Mouse (Mus musculus) layer of hippocampus, postnatal 14 days (tissue): ENCODE data around the gene Ttf1. TPM values are rescaled to one million over a fixed set of nuclear protein-coding genes. Genes with fewer than 3 reads are reported as not detected.
"Not testable (repeated sequence)": the region's sequence is repeated elsewhere in the genome, so short reads cannot be mapped to it uniquely, and the experiment has no call there.

Experiments used
- DNase-seq, 2 experiments: peaks; one replicate each; pipeline ENCODE4 v3.0.0; 2021 to 2022; ENCODE audit warnings: low spot score in 2 of 2, mixed read lengths in 1 of 2
- total RNA-seq, 2 experiments: library from RNA; stranded (reverse); gene quantifications; 2 replicates each; pipeline ENCODE4 v1.2.3; 2021

Ttf1 gene
- total RNA-seq, 2 experiments from 2014 or later: 11.2 to 12.5 TPM

DNA sequence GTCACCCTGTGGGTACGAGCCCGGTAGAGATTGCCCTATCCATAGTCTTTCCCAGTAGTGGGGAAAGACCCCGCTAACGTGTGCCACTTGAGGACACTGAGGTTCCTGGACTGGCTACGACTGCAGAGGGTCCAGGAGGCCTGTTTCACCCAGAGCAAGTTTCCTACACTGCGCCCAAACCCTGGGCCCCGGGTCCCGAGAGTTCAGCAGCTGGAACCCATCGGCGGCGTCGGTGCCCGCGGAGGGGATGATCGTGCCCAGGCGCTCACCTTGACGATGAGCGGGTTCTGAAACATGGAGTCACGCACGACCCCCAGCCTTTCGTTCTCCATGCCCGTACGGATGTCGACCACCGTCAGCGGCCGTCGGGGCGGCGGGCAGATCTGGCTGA, 5.5 kb upstream of the Ttf1 start:
- no peak for DNase-seq

DNA sequence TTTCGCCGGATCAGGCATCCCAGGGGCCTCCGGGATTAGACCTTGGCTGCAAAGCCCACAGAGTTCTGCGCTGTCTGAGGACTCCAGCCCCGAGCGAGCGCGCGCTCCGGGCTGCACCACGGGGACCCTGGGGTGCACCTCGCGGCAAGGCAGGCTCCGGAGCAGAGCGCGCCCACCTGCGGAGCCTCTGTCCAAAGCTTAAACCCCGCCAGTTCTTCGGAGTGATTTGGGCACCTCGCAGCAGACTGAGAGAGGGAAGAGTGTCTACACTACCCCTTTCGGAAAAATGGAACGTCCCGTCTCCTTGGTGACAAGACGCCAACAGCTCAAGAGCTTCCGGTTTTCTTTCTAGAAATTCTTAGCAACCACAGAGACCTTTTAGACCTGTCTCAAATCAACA, 5.1 kb upstream of the Ttf1 start, which contains the start of gene Cfap77:
Cfap77 (minus strand) TSS at position 76 of the 400 bp plus-strand sequence.
- DNase-seq: peak; percentile 22 to 45

DNA sequence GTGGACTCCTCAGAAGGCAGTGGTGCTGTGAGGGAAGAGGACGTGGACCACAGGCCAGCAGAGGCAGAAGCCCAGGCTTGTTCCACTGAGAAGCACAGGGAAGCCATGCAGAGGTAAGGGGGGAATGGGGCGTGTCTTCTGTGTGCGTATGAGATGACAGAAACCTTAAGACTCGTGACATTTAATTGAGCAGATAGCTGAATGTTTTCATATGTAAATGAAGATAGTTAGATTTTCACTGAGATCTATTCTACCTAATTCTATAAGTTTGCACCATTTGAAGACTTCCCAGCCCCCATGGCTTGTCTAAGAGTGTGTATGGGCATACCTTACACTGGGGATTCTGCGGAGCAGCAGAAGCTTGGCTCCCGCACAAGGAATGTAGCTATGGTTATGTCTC, 5.7 kb downstream of the Ttf1 start:
- DNase-seq: no peak

DNA sequence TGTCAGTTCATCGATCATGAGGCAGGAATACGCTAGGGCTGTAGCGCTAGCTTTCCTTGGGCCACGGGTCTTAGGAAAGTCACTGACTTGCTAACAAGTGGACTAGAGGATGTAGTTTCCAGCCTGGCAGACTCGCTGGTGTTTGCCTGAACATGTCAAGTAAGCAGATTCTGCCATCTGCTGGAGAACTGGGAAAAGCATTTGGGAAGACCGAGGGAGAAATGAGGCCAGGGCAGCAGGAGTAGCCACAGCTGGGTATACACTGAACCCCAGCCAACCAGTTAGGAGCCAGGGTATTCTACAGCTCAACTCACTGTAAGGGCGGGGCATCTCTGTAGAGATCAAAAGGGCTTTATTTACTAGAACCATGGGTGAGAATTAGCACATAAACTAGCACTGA, 6.3 kb downstream of the Ttf1 start:
- DNase-seq: no peak

DNA sequence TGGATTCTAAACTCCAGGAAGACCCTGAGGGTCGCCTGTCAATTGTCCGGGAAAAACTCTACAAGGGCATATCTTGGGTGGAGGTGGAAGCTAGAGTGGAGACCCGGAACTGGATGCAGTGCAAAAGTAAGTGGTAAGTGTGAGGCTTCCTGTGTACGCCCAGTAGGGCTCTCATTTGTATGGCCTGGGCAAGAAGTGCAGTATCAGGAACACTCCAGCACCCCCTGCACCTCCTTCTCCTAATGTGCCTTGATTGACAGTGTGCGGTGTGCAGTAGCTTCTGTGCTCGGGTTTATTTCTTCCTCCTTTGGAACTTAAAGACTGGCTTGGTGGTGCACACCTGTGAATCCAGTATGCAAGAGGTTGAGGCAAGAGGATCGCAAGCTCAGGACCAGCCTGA, 14.6 kb downstream of the Ttf1 start:
- DNase-seq: no peak

DNA sequence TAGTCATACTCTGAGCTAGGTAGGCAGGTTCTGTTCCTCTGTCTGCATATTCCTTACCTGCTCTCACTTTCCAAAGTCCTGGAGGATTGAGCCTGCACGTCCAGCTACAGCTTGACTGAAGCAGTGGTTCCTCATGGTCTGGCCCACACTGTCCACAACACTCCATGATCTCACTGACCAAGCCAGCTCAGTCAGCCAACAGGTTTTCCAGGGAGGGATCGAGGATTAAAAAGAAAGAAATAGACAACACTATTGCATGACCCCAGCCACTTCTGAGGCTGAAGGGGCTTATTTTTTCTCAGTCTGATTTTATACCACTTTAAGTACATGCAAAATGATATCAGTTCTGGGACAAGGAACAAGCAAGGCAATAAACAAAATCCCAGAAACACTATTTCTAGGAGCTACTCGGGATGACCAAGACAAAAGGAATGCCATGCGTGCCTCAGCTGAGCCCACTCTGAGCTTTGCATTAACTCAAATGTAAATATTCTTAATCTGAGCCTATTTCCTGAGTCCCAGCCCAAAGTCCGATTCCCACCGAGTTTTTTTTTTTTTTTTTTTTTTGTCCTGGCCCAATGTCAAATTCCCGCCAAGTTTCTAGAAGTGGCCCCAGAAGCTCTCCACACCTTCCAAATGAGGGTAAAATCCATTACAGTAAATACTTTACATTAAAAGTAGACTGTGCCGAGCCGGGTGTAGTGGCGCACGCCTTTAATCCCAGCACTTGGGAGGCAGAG, 15.4 kb downstream of the Ttf1 start:
- DNase-seq: no peak

DNA sequence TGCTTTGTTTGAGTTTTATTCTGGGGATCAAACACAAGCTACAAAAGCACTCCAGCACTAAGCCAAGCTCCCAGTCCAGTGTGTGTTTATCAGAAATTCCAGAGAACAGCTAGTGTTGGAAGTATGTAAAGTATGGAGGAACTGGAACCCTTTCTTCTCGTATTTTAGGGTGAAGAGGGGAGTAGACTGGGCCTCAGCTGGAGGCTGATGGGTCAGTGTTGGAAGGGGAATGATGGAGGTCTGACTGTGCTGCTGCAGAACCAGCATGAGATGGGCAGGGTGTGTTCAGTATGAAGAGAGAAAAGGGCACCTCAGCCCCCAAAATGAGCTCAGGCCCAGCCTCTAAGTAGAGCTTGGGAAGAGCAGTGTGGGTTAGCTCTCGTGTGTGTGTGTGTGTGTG, 16.2 kb downstream of the Ttf1 start:
- DNase-seq: no peak

DNA sequence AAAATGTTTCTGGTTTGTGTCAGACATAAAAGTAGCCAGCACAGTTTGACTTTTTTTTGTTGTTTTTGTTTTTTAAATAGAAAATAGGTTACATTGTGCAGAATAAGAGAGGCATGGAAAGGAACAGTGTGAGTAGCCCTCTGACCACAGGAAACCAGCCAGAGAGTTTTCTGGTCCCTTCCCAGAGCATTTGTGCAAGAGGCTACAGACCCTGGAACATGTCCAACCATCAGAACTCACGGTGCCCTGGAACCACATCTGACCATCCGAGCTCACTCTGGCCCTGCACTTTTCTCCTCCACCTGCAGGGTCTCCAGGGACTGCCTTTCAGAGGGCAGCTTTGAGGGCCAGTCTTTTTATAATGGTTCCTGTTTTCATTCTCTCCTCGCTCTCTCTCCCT, 21.9 kb downstream of the Ttf1 start:
- DNase-seq: peak in 1 of 2 experiments; percentile 34

DNA sequence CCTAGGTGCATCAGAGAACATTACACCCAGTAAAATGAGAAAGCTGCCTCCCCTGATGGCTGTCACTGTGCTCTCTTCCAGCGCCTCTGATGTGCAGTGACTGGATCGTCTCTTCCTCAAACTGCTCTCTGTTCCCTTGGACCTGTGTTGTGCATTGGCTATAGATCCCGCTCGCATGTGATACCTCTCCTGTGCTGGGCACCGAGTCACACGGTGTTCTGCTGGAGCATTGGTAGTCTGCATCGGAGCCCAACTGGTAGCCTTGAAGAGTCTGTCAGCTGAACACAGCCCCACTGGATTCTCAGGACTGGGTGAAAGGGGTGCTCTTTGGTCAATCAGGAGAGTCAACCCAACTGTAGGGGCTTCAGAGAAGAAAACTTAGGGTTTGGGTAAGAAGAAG, 26.0 kb downstream of the Ttf1 start:
- no peak for DNase-seq

DNA sequence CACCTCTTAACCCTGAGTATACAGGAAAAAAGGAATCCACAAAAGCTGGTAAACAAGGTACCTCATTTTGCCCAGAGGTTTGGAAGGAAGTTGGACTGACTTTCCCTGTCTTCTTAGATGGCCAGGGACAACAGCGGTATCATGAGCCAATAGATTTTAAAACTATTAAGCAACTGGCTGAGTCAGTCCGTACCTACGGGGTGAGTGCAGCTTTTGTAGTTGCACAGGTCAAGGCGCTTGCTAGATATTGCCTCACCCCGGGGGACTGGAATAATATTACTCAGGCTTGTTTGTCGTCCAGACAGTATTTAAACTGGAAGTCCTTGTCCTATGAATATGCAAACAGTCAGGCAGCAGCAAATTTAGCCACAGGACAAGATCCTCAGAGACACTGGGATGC, 29.2 kb downstream of the Ttf1 start:
- not testable (repeated sequence) for DNase-seq

DNA sequence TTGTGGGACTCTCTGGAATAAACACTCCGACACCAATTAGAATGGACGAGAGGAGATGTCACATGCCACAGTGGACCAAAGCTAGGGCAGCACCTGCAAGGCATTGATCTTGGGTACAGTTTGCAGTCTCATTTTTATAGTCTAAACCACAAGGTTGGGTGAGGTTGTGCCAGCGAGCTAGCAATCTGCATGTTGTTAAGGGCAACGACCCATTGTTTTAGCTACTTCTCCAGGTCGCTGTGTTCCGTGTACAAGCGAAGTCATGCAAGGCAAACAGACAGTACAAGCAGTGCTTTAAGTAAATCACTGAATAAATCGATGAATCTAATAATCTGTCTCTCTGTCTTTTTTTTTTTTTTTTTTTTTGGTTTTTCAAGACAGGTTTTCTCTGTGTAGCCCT, 35.6 kb downstream of the Ttf1 start:
- DNase-seq: no peak

DNA sequence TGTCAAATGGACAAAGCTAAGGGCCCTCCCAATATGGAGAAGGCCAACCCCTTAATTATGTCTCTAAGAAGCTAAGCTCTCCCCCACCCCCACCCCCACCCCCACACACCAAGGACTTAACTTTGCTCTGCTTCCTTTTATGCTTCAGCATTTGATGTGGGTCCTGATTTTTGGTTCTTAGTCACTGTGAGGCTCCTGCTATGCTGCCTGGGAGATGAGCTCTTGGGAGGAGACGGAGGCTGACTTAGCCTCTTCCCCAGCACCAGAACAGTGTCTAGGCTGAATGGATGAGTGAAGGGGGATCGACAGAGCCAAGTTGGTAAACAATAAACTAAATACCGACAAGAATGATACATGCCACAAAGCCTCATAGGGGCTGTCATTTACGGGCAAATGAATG, 36.7 kb downstream of the Ttf1 start:
- no peak for DNase-seq

DNA sequence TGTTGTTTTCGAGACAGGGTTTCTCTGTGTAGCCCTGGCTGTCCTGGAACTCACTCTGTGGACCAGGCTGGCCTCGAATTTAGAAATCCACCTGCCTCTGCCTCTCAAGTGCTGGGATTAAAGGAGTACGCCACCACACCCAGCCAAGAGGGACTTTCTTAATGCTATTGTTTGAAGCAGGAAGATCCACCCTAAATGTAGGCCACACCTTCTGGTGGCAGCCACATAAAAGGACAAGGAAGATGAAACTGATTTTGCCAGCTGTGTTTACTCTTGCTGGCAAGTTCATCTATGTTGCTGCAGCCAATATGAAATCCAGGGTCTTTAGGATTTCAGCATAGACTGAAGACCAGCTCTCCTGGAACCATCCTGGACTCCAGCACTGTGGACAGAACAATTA, 37.4 kb downstream of the Ttf1 start:
- no peak for DNase-seq

DNA sequence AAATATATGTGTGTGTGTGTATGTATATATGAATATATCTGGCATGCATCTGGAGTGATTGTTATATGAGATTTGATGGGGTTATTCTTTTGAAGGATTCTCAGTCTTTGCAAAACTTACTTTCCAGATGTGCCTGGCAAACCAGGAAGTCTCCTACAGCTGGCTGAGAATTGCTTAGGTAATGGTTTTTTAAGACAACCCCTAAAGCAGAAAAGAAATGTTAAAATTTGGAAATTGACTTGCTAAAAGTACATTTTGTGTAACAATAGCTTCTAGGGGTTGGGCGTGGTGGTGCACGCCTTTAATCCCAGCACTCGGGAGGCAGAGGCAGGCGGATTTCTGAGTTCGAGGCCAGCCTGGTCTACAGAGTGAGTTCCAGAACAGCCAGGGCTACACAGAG, 37.9 kb downstream of the Ttf1 start:
- not testable (repeated sequence) for DNase-seq

DNA sequence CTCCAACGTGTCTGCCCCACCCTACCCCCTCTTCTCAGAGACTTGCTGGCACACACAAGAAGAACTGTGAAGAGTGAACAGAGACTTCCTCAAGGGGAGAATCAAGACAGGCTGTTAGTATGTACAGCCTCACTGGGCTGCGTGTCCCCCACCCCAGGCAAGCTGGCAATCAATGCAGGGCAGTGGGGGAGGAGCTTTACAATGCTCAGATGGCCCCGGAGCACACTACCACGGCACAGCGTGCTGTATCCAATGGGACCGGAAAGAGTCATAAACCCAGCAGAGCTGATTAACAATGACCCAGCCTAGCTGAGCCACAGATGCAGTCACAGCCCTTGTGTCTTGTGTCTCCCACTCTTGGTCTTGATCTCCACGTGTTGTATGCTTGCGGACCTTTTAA, 38.7 kb downstream of the Ttf1 start:
- no peak for DNase-seq

DNA sequence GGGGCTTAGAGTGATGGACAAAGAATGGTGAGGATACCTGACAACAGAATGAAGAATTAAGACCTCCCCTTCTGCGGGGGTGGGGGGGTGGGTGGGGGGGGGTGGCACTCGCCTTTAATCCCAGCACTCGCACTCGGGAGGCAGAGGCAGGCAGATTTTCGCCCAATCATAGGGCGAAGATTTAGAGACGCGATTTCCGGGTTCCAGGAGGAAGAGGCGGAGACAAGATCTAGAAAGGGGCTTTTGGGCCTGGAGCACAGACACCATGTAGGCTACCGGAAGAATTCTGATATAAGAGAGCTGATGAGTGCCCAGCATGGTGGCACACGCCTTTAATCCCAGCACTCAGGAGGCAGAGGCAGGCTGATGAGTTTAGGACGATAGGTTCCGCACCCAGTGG, 39.6 kb downstream of the Ttf1 start:
- DNase-seq: no peak

DNA sequence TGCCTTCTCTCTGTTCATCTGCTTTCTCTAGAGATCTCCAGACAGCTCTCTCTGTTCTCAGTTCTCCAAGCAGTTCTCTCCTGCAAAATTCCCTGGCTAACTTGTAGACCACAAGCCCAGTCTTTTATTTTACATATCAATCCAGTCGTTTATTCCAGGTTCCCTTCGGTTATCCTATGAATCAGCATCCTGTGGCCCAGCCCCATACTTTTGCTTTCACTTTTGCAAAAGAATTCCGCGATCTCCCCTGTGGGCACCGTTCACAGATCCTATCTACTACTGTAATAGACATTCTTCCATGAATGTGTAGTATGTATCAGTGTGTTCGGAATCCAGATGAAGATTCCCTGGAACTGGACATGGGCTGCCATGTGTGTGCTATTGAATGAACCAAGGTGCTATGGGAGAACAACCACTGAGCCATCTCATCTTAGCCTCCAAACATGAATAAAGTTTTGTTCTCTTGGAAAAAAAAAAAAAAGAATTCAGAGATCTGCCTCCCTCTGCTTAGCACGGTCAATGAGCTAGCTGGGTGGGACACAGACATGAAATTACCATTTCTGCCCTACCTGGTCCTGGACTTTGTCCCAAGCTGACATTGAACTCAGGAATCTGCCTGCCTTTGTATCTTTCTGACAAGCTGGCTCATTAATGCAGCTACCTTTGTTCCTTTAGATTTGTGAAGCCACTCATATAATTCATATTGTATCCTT, 40.9 kb downstream of the Ttf1 start:
- no peak for DNase-seq

DNA sequence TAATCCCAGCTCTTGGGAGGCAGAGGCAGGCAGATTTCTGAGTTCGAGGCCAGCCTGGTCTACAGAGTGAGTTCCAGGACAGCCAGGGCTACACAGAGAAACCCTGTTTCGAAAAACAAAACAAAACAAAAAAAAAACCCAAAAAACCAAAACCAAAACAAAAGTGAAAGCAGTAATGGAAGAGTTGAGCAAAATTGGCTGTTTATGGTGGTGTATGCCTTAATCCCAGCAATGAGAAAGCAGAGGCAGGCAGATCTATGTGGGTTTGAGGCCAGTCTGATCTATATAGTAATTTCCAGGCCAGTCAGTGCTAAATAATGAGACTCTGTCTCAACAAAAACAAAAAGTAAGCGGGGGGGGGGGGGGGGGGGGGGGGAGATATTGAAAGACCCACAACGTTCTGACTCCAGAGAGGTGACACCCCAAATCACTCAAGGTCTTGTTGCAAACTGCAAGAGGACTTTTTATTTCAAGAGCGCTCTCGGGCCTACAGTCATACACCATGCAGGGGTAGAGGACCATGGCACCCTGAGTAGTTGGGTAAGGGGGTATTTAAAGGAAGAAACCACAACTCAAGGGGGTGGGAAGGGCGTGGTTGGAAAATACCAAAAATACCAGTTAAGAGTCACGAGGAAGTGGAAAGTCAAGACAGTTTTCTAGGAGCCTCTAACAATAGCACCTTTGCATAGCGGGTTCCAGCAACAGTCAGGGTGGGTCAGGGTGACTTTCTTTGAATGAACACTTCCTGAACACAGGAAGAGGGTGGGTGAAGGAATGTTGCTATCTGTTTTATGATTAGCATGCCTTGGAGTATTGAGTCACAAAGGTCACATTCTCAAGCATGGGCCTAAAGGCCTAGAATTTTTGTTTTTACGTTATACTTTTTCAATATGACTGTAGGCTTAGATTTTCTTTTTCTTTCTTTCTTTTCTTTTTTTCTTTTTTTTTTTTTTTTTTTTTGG, 42.6 kb downstream of the Ttf1 start:
- DNase-seq: not testable (repeated sequence)

DNA sequence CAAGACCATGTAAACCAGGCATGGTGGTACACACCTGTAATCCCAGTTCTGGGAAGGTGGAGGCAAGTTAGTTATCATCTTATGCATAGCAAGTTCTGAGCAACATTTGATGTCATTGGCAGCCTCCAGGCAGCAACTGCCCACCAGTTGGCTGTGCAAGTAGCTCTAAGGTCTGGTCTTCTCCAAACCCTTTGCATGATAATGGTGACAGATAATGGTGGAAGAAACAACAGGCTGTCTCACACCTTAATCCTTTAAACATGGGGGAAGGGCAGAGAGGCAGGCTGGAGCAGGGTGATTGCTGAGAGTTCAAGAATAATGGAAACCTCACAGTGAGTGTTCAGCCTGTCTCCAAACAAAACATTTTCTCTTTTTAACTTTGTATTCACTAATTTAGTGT, 60.9 kb downstream of the Ttf1 start:
- no peak for DNase-seq

DNA sequence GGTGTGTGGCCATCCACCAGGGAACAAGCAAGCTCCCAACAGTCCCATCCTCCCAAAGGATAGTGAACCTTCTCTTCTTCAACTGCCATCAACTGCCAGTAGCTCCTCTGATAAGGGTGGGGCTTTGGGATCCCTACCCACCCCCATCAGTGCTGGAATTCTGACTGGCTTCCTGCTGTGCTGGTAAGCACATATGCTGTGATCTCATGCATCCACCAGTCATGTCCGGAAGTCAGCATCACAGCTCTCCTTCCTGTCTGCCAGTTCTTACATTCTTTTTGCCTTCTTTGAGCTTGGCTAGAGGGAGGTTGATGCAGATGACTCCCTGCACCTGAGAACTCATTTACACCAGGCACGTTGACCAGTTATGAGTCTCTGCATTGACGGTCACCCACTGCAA, 62.4 kb downstream of the Ttf1 start:
- DNase-seq: no peak

DNA sequence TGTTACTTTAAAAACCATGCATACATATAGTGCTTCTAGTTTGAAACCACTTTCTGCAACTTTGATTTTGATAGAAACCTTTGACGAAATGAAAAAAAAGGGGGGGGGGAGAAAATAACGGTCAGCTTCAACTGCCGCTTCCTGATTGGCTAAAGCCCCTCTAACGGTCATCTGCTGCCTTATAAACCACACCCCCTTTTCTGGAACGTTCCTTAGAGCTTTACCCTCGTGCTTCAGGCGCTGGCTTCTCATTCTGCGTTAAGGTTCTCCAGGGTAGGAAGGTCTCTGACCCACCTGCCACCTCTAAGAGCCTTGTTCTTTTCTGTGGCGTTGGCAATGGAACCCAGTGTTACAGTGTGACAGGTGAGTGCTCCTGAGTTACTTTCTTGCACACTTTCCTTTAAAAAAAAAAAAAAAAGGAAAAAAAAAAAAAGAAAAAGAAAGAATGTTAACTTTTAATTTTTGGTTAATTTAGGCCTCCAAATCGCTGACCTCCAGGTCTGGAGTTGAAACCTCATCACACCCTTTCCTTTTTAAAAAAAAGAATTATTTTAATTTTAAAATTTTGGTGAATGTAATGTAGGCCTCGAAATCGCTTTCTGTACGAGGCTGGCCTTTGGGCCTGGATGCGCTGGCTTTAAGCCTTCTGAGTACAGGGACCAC, 64.0 kb downstream of the Ttf1 start, which contains the start of gene Setx:
Setx (plus strand) TSS at position 275 of the 663 bp plus-strand sequence.
- no peak for DNase-seq
